Mouse (Mus musculus): ENCODE measurements around the gene Rpl36a-ps1. TPM values are rescaled to one million over a fixed set of nuclear protein-coding genes. Genes with fewer than 3 reads are reported as not detected.
"Not testable (repeated sequence)": the region's sequence is repeated elsewhere in the genome, so short reads cannot be mapped to it uniquely, and the experiment has no call there.

Rpl36a-ps1 gene
- 0.77 and 1.6 TPM in 2 replicates for polyA plus RNA-seq (2015; fragmentation: Nextera tagmentation; extraction: Ambion mirVana)

DNA sequence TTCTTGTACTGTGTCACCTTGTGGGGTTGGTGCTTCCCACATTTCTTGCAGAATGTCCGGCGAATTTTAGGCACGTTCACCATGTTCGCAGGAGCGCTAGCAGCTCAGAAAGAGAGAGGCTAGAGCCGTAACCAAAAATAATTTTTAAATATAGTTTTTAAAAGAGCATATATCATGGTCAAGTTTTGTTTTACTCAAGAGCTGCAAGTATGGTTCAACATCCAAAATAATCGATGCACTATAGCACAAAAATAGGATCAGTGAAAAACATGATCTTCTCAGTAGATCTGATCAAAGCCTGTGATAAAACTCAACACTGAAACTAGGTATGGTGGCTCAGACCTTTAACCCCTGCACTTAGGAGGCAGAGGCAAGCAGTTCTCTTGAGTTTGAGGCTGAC, at the start of gene Rpl36a-ps1:
TSS of gene Rpl36a-ps1 (minus strand) at position 101 of the 400 bp plus-strand sequence.
- no peak within 1 kb of the TSS for H3K27ac ChIP-seq
- H3K9me3 ChIP-seq, result no peaks in the 10 kb centered on the region
- H3K4me2 ChIP-seq (replicated peaks), result no peak within 1 kb of the TSS
- no peak within 1 kb of the TSS for H3K4me3 ChIP-seq
- peaks cover 7% of the 10 kb centered on the region for H3K4me1 ChIP-seq
- ATAC-seq (ENCODE audit: low FRiP score, low read depth), result no peak
- H3K9ac ChIP-seq, result no peak within 1 kb of the TSS
- 95% methylated on average over 7 of the region's 7 CpGs for WGBS
- no peaks in the 10 kb centered on the region for H3K27me3 ChIP-seq
- no peaks in the 10 kb centered on the region for H3K36me3 ChIP-seq

DNA sequence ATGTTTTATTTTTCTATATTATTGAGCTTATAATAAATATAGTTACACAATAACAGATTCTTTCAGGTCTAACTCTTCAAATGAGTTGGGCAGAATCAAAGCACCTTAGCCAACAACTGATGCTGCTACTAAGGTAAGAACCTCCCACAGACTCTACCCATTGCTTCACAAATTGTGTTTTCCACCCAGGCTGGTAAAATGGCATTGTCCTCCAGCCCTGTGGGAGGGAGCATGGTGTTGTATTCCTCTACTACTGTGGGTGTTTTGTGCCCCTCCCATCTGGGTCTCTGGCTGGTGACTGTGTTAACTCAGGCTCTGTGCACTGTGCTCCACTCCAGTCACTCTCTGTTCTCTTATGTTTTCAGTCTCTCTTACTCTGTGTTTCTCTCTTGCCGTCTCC, 49.4 kb upstream of the Rpl36a-ps1 start:
- ATAC-seq (ENCODE audit: low FRiP score, low read depth), result no peak
- no peak overlapping the region for H3K27ac ChIP-seq
- no peaks in the 10 kb centered on the region for H3K9me3 ChIP-seq
- H3K4me3 ChIP-seq, result peak overlapping the region; percentile 97; the same call in 1 of the 2 replicates
- 45% methylated on average over 1 of the region's 1 CpGs for WGBS
- H3K9ac ChIP-seq, result peak overlapping the region; percentile 9; the same call in 1 of the 2 replicates
- peaks cover 10% of the 10 kb centered on the region; the same call in 1 of the 2 replicates for H3K36me3 ChIP-seq
- peaks cover 37% of the 10 kb centered on the region for H3K4me1 ChIP-seq
- H3K4me2 ChIP-seq (replicated peaks), result peak overlapping the region; percentile 76
- no peaks in the 10 kb centered on the region for H3K27me3 ChIP-seq

DNA sequence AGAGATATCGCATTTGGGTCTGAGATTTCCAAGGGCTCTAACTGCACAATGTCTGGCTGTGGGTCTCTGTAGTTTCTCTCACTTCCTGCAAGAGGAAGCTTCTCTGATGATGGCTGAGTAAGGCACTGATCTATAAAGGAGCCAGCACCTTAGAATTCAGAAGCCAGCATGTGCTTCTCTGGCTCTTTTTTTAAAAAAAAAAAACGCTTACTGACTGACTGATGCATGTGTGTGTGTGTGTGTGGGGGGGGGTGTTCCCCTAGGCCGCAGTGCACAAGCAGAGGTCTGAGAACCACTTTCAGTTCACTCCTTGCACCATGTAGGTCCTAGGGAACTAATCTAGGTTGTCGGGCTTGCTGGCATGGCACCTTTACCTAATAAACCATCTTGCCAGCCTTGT, 47.3 kb upstream of the Rpl36a-ps1 start:
- no peak overlapping the region for H3K27ac ChIP-seq

DNA sequence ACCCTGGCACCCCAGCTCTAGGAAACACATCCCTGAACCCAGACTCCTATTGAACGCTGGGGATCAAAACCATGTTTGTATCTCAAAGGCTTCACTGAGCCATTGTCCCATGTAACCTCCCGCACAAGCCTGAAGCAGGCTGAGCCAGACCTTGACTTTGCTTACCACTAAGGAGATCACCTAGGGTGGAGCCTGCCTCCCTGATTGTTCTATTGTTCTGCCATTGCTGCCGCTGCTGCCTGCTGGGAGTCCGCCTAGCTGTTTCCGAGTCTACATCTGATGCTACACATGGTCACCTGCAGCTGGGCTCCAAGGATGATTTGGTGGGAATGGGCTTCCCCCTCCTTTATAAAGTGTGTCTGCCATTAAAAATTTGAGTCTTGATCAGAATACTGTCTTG, 45.2 kb upstream of the Rpl36a-ps1 start:
- Histone ChIP-seq H3K36me3 (peaks cover 25% of the 10 kb centered on the region), H3K4me1 (peaks cover 14% of the 10 kb centered on the region)
- not testable (repeated sequence) for H3K27me3 ChIP-seq; H3K4me2 ChIP-seq (replicated peaks); H3K9me3 ChIP-seq; H3K27ac ChIP-seq; H3K9ac ChIP-seq; H3K4me3 ChIP-seq; ATAC-seq (ENCODE audit: low FRiP score, low read depth)
- 85% methylated on average over 5 of the region's 5 CpGs for WGBS

More for the DNA sequence above, 47.3 kb upstream of the Rpl36a-ps1 start:
- peaks cover 20% of the 10 kb centered on the region for H3K36me3 ChIP-seq
- no peak overlapping the region for H3K4me3 ChIP-seq
- no peak overlapping the region for H3K4me2 ChIP-seq (replicated peaks)
- H3K27me3 ChIP-seq, result no peaks in the 10 kb centered on the region
- ATAC-seq (ENCODE audit: low FRiP score, low read depth), result no peak
- no peaks in the 10 kb centered on the region for H3K9me3 ChIP-seq
- 70% methylated on average over 4 of the region's 4 CpGs for WGBS
- H3K4me1 ChIP-seq, result peaks cover 21% of the 10 kb centered on the region
- H3K9ac ChIP-seq, result 0 out of 2 replicates have a peak overlapping the region, but pooled peaks have one; percentile 2

DNA sequence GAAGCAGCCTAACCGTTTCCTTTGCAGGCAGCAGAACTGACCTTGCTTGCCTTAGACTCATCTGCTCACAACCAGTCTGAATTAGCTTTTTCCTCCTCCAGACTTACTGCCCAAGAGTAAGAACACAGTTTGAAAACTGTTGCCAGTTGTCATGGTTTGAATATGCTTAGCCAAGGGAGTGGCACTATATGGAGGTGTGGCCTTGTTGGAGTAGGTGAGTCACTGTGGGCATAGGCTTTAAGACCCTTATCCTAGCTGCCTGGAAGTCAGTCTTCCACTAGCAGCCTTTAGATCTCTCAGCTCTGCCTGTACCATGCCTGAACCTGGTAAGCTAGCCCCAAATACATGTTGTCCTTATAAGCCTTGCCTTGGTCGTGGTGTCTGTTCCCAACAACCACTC, 43.6 kb upstream of the Rpl36a-ps1 start:
- H3K4me1 ChIP-seq, result peaks cover 3% of the 10 kb centered on the region
- H3K4me2 ChIP-seq (replicated peaks), result no peak overlapping the region
- H3K9me3 ChIP-seq, result no peaks in the 10 kb centered on the region
- no peak for ATAC-seq (ENCODE audit: low FRiP score, low read depth)
- no peak overlapping the region for H3K4me3 ChIP-seq
- 83% methylated on average over 2 of the region's 2 CpGs for WGBS
- no peaks in the 10 kb centered on the region for H3K27me3 ChIP-seq
- no peak overlapping the region for H3K9ac ChIP-seq
- no peak overlapping the region for H3K27ac ChIP-seq
- H3K36me3 ChIP-seq, result peaks cover 35% of the 10 kb centered on the region

DNA sequence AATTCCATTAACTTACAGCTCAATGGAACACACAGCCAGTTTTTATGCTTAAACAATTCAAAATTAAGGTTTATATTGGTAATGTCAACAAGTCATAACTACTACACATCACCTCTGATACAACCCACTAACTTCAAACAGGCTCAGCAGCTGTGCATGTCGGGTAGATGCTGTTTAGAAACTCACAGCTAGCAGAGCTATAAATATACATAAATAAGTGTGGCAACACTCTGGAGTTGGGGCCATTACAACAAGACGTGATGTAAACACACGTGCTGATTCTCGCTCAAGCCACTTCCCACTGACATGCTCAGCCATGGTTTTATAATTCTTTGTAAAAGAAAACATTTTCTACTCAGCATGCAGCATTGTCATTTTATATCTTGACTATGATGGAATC, 41.9 kb upstream of the Rpl36a-ps1 start:
- no peak overlapping the region for H3K4me3 ChIP-seq
- peaks cover 45% of the 10 kb centered on the region for H3K36me3 ChIP-seq
- no peaks in the 10 kb centered on the region for H3K9me3 ChIP-seq
- ATAC-seq (ENCODE audit: low FRiP score, low read depth), result no peak
- WGBS, result 69% methylated on average over 4 of the region's 4 CpGs
- no peaks in the 10 kb centered on the region for H3K27me3 ChIP-seq
- H3K4me1 ChIP-seq, result no peaks in the 10 kb centered on the region
- no peak overlapping the region for H3K4me2 ChIP-seq (replicated peaks)
- no peak overlapping the region for H3K27ac ChIP-seq
- no peak overlapping the region for H3K9ac ChIP-seq

DNA sequence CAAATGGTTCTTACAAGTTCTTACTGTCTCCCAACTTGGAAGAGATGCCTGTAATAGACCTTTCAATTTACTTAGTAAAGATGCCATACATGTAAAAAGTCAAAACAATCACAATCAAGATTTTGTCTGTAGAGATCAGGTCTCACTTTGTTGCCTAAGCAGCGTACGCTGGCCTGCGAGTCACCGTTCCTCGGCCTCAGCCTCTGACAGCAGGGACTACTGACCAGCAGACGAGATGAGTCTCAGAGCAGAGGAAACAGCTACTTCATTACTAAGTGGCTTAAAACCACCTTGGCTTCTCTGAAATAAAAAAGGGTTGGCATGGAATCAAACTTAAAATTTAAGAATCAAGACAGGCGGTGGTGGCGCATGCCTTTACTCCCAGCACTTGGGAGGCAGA, 40.7 kb upstream of the Rpl36a-ps1 start:
- H3K36me3 ChIP-seq, result peaks cover 45% of the 10 kb centered on the region
- H3K4me3 ChIP-seq; H3K4me2 ChIP-seq (replicated peaks); H3K9ac ChIP-seq; H3K27ac ChIP-seq; ATAC-seq (ENCODE audit: low FRiP score, low read depth); H3K4me1 ChIP-seq; H3K9me3 ChIP-seq; H3K27me3 ChIP-seq: not testable (repeated sequence)
- 97% methylated on average over 8 of the region's 8 CpGs for WGBS

DNA sequence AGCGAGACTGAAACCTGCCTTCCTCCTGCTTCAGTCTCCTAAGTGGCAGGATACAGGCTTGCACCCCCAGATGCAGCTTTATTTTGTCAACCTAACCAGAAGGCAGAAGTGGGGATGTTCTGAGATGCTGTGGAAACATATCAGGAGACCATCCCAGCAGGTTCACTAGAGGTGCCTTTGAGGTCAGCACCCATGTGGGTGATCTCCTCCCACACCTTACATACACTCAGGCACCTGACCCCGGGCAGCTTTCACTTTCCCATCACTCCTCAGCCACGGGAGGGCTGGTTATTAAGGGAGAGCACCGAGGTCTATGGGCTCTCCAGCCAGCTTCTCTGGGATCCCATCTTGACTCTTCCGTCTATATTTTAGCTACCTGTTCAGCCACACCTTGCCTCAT, 38.5 kb upstream of the Rpl36a-ps1 start:
- H3K9me3 ChIP-seq, result no peaks in the 10 kb centered on the region
- 77% methylated on average over 5 of the region's 5 CpGs for WGBS
- H3K27me3 ChIP-seq, result no peaks in the 10 kb centered on the region
- H3K36me3 ChIP-seq, result peaks cover 26% of the 10 kb centered on the region
- H3K27ac ChIP-seq, result no peak overlapping the region
- no peaks in the 10 kb centered on the region; the same call in 1 of the 2 replicates for H3K4me1 ChIP-seq
- no peak overlapping the region for H3K4me2 ChIP-seq (replicated peaks)
- H3K9ac ChIP-seq, result no peak overlapping the region
- H3K4me3 ChIP-seq, result no peak overlapping the region
- no peak for ATAC-seq (ENCODE audit: low FRiP score, low read depth)

DNA sequence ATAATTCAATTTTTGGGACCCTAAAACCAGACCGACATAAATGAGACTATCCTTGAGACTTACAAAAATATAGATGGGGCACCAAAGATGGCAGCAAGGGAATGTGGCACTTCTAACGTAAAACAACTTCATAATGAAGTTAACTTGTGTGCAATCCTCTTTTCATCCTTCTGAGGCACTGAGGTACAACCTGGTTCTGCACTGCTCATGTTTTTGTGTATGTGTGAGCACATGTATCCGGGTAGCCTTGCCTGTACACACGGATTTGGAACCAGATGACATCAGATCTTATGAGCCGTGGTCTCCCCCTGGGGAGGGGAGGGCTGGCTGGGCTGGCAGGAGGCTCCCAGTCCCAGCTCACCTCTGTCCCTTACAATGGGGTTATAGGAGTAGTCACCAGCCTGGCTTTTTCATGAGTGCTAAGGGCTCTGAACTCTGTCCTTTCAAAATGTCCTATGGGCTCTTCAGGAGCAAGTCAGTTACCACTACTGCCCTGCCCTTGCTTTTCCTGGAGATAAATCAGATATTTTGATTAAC, 37.3 kb upstream of the Rpl36a-ps1 start:
- Histone ChIP-seq H3K9me3 (peaks cover 5% of the 10 kb centered on the region; the same call in 1 of the 2 replicates), H3K27ac (no peak overlapping the region), H3K36me3 (peaks cover 25% of the 10 kb centered on the region), H3K9ac (no peak overlapping the region), H3K4me3 (no peak overlapping the region), H3K27me3 (no peaks in the 10 kb centered on the region), H3K4me1 (no peaks in the 10 kb centered on the region; the same call in 1 of the 2 replicates), H3K4me2 (replicated peaks) (no peak overlapping the region)
- WGBS, result 79% methylated on average over 5 of the region's 5 CpGs
- ATAC-seq (ENCODE audit: low FRiP score, low read depth), result no peak

DNA sequence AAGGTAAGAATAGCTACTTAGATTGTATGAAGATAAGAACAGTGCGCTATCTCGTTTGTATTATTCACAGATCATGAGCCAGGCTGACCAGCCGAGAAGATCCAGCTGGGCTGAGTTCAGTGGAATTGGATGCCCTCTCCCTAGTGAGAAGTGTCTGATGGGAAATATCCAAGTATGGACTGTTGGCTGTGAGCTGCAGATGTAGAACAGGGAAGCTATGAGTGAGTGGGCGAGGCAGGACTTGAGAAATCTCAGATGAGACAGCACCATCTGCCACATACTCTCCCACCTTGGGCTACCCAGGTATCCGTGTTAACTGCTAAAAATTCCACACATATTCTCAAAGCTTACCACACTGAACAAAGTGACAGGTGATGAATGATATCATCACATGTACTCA, 35.9 kb upstream of the Rpl36a-ps1 start:
- Histone ChIP-seq H3K4me3 (no peak overlapping the region), H3K9me3 (peaks cover 5% of the 10 kb centered on the region; the same call in 1 of the 2 replicates), H3K27me3 (no peaks in the 10 kb centered on the region), H3K9ac (no peak overlapping the region), H3K4me1 (no peaks in the 10 kb centered on the region; the same call in 1 of the 2 replicates), H3K36me3 (peaks cover 20% of the 10 kb centered on the region), H3K4me2 (replicated peaks) (no peak overlapping the region), H3K27ac (no peak overlapping the region)
- WGBS, result 86% methylated on average over 5 of the region's 5 CpGs
- no peak for ATAC-seq (ENCODE audit: low FRiP score, low read depth)

DNA sequence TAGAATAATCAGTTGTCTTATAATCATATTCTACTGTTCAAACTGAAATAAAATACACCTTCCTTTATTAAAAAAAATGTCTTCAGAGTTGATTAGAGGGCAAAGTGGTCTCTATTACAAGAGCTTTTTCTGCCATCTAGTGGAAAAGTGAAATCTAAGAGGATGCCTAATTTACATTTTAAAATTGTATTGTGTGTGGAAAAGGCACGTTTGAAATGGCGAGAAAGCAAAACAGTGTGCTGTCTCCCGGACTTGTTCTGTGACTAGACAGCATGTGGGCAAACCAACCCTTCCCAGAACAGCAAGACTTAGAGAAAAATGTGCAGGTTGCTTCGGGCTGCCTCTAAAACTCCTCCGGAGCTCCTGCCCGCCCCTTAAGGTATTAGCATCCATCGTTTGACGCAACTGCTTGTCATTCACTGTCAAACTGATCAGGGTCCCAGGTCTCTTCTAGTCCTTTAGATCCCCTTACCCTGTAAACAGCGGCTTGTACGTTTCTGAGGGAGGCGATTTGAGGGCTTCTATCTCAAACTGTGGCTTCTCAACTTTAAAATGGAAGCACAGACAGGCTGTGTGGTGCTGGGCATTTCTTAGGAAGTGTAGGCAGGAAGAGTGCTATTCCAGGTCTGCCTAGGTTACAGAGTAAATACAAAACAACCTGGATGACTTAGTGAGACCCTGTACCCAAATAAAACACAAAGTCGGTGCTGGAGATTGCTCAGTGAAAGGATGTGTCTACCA, 28.4 kb upstream of the Rpl36a-ps1 start:
- Histone ChIP-seq H3K36me3 (no peaks in the 10 kb centered on the region), H3K4me2 (replicated peaks) (peak overlapping the region; percentile 52), H3K27me3 (no peaks in the 10 kb centered on the region), H3K4me3 (peak overlapping the region; percentile 21), H3K9me3 (peaks cover 5% of the 10 kb centered on the region; the same call in 1 of the 2 replicates), H3K27ac (no peak overlapping the region), H3K4me1 (no peaks in the 10 kb centered on the region), H3K9ac (no peak overlapping the region)
- ATAC-seq (ENCODE audit: low FRiP score, low read depth), result no peak
- 47% methylated on average over 12 of the region's 12 CpGs for WGBS

DNA sequence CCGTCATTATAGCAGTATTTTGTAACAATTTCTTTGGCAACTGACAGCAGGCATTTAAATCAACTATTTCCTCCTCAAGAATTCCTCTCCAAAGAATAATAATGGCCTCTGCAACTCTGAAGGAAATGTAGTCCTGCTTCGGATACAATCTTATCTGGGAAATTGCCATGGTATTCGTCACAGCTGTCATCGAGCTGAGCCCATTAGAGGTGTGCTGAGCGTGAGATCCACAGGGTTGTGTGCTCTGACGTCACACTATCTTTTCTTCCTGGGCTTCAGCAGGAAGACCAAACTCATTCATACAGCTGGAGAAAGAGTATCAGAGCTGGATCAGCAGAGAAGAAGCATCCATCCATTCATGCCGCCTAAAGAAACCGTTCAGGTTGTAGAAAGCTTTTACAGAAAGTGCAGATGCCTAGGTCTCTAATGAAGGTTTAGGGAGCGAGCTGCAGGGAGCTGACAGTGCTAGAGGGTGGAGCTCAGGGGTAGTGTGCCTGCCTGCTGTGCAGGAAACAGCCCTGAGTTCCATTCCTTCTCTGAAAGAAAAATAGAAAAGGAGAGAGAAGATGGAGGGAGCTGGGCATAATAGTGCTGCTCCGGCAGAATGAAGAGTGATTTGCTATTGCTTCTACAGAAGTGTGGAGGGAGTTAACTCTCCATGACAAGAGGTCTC, 25.2 kb upstream of the Rpl36a-ps1 start:
- H3K9ac ChIP-seq, result no peak overlapping the region
- H3K36me3 ChIP-seq, result no peaks in the 10 kb centered on the region
- no peak overlapping the region for H3K4me3 ChIP-seq
- no peaks in the 10 kb centered on the region for H3K9me3 ChIP-seq
- no peak overlapping the region for H3K27ac ChIP-seq
- WGBS, result 51% methylated on average over 10 of the region's 10 CpGs
- ATAC-seq (ENCODE audit: low FRiP score, low read depth), result no peak
- H3K4me1 ChIP-seq, result no peaks in the 10 kb centered on the region
- no peaks in the 10 kb centered on the region for H3K27me3 ChIP-seq
- H3K4me2 ChIP-seq (replicated peaks), result no peak overlapping the region
